Mouse (Mus musculus) kidney, embryonic 14.5 days (tissue): ENCODE data around the gene Kcnj2. TPM values are rescaled to one million over a fixed set of nuclear protein-coding genes. Genes with fewer than 3 reads are reported as not detected.

Experiments used
- ATAC-seq: fragments of 200-750 bp; cut with Nextera tagmentation; 2 replicates; pipeline ENCODE4 v1.8.0; 2017; ENCODE audit warnings: moderate number of reproducible peaks, mild to moderate bottlenecking, moderate TSS enrichment, moderate library complexity; ENCODE audit not compliant: low FRiP score, low TSS enrichment
- H3K27ac ChIP-seq: fragments of 300-500 bp; sonication (generic); 2 replicates; pipeline ENCODE4 v1.5.1; 2014; ENCODE audit warnings: low read depth, mild to moderate bottlenecking, low read length, moderate library complexity, mixed read lengths
- H3K27me3 ChIP-seq: fragments of 300-500 bp; sonication (generic); 2 replicates; pipeline ENCODE4 v1.6.1; 2014; ENCODE audit warnings: mild to moderate bottlenecking, low read length; ENCODE audit not compliant: control insufficient read depth, insufficient read depth
- H3K36me3 ChIP-seq: fragments of 300-500 bp; sonication (generic); 2 replicates; pipeline ENCODE4 v1.6.1; 2014; ENCODE audit warnings: low read length, mixed read lengths; ENCODE audit not compliant: control insufficient read depth, insufficient read depth
- H3K4me1 ChIP-seq: fragments of 300-500 bp; sonication (generic); 2 replicates; pipeline ENCODE4 v1.6.1; 2014; ENCODE audit warnings: low read length, mixed read lengths; ENCODE audit not compliant: control insufficient read depth, insufficient read depth
- H3K4me2 ChIP-seq: fragments of 300-500 bp; sonication (generic); replicated peaks from 2 replicates; pipeline ENCODE4 v1.6.1; 2014; ENCODE audit warnings: low read depth, mild to moderate bottlenecking, low read length
- H3K4me3 ChIP-seq: fragments of 300-500 bp; sonication (generic); 2 replicates; pipeline ENCODE4 v1.5.1; 2014; ENCODE audit warnings: mild to moderate bottlenecking, low read length
- H3K9ac ChIP-seq: fragments of 300-500 bp; sonication (generic); 2 replicates; pipeline ENCODE4 v1.6.1; 2014; ENCODE audit warnings: low read depth, mild to moderate bottlenecking, low read length, moderate library complexity
- H3K9me3 ChIP-seq: fragments of 300-500 bp; sonication (generic); 2 replicates; pipeline ENCODE4 v1.6.1; 2016; ENCODE audit warnings: low read length; ENCODE audit not compliant: control insufficient read depth
- WGBS: fragments of 180-500 bp; shearing (Covaris S2); extraction: QIAGEN DNeasy Blood & Tissue Kit; methylation state at CpG from one replicate; pipeline ENCODE4 v1.1.7; 2014; 5-methylcytosine and 5-hydroxymethylcytosine counted together
- polyA plus RNA-seq: library from polyadenylated mRNA; unstranded; fragments of >200 nt; fragmentation: Nextera tagmentation; extraction: Ambion mirVana; gene quantifications from 2 replicates; pipeline ENCODE4 v1.2.1, GENCODE M21; 2014

The Kcnj2 gene
- polyA plus RNA-seq, 1 experiment from 2014 or later = 0.68 TPM

DNA sequence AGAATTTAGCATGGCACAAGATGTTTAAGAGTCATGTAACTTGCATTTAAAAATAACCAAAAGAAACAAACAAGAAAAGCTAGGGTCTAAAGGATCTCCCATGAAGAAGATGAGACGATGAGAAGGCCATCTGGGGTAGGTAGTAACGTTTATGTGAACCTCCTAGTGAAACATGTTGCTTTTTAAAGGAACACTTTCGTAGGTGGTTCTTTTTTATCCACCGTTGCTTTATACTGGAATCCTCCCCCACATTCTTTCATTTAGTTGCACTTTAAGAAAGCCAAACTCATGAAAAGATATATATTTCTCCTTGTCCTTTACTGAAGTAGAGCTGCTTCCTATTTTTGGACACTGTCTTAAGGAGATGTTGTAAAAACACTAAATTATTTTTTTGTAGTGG lies 34.7 kb downstream of the Kcnj2 start:
- Histone ChIP-seq H3K36me3 (no peaks in the 10 kb centered on the region), H3K27me3 (no peaks in the 10 kb centered on the region), H3K4me3 (no peak overlapping the region), H3K4me2 (no peak overlapping the region), H3K9ac (no peak overlapping the region), H3K27ac (no peak overlapping the region), H3K9me3 (no peaks in the 10 kb centered on the region), H3K4me1 (no peaks in the 10 kb centered on the region)
- 66% methylated on average over 4 of the region's 4 CpGs for WGBS
- ATAC-seq = no peak

GRCm38 (mm10) chr11:111101620-111102176 lies 35.7 kb downstream of the Kcnj2 start:
- Histone ChIP-seq H3K4me2 (no peak overlapping the region), H3K4me3 (no peak overlapping the region), H3K27ac (no peak overlapping the region), H3K27me3 (no peaks in the 10 kb centered on the region), H3K4me1 (no peaks in the 10 kb centered on the region), H3K9me3 (no peaks in the 10 kb centered on the region), H3K36me3 (no peaks in the 10 kb centered on the region), H3K9ac (no peak overlapping the region)
- no peak for ATAC-seq
- 88% methylated on average over 9 of the region's 9 CpGs for WGBS

GRCm38 (mm10) chr11:111104422-111104821 lies 38.5 kb downstream of the Kcnj2 start:
- Histone ChIP-seq H3K9me3 (no peaks in the 10 kb centered on the region), H3K27ac (no peak overlapping the region), H3K9ac (no peak overlapping the region), H3K4me3 (no peak overlapping the region), H3K4me1 (no peaks in the 10 kb centered on the region), H3K27me3 (no peaks in the 10 kb centered on the region), H3K4me2 (no peak overlapping the region), H3K36me3 (no peaks in the 10 kb centered on the region)
- no peak for ATAC-seq
- WGBS = 65% methylated on average over 2 of the region's 2 CpGs

GRCm38 (mm10) chr11:111108130-111108529 lies 42.2 kb downstream of the Kcnj2 start:
- Histone ChIP-seq H3K27ac (no peak overlapping the region), H3K36me3 (no peaks in the 10 kb centered on the region), H3K4me3 (no peak overlapping the region), H3K9me3 (no peaks in the 10 kb centered on the region), H3K9ac (no peak overlapping the region), H3K4me2 (no peak overlapping the region), H3K4me1 (no peaks in the 10 kb centered on the region), H3K27me3 (no peaks in the 10 kb centered on the region)
- no peak for ATAC-seq
- 70% methylated on average over 9 of the region's 9 CpGs for WGBS

DNA sequence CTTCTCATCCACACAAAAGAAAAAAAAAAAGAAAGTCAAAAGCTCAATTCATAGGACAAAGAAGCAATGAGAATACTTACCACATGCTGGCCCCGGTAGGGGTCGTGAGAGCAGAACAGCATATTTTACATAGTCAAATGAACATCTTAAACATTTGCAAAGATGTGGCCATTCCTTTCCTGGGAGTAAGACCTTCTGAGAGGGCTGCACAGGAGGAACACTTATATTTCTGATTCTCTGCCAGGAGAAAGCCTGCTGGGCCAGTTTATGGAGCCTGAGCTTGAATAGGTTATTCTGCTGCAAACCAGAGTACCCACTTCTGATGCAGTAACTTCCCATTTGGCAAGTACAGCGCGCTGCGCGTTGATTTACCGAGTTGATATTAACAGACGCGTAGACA lies 55.5 kb downstream of the Kcnj2 start:
- Histone ChIP-seq H3K4me2 (no peak overlapping the region), H3K4me1 (0 out of 2 replicates have a peak, but pooled peaks cover 3% of the 10 kb centered on the region), H3K27me3 (no peaks in the 10 kb centered on the region), H3K9me3 (no peaks in the 10 kb centered on the region), H3K27ac (no peak overlapping the region), H3K4me3 (no peak overlapping the region), H3K36me3 (no peaks in the 10 kb centered on the region), H3K9ac (no peak overlapping the region)
- no peak for ATAC-seq
- WGBS = 71% methylated on average over 9 of the region's 9 CpGs

- ATAC-seq = no peak
- Histone ChIP-seq H3K9ac (no peak overlapping the region), H3K4me1 (0 out of 2 replicates have a peak, but pooled peaks cover 3% of the 10 kb centered on the region), H3K9me3 (no peaks in the 10 kb centered on the region), H3K4me3 (no peak overlapping the region), H3K27ac (no peak overlapping the region), H3K27me3 (no peaks in the 10 kb centered on the region), H3K4me2 (no peak overlapping the region), H3K36me3 (no peaks in the 10 kb centered on the region)
- WGBS = 23% methylated on average over 4 of the region's 4 CpGs
Measured at GRCm38 (mm10) chr11:111123324-111123723, 57.4 kb downstream of the Kcnj2 start.

- Histone ChIP-seq H3K9me3 (no peaks in the 10 kb centered on the region), H3K27ac (no peak overlapping the region), H3K36me3 (no peaks in the 10 kb centered on the region), H3K4me3 (no peak overlapping the region), H3K4me2 (no peak overlapping the region), H3K27me3 (no peaks in the 10 kb centered on the region), H3K4me1 (0 out of 2 replicates have a peak, but pooled peaks cover 3% of the 10 kb centered on the region), H3K9ac (no peak overlapping the region)
- WGBS = 86% methylated on average over 5 of the region's 5 CpGs
- ATAC-seq = no peak
Measured at GRCm38 (mm10) chr11:111125963-111126362, 60.0 kb downstream of the Kcnj2 start.

Other genes with a start within 250 kb of the Kcnj2 start
- 3.3 and 7.3 TPM in 2 replicates for gene Kcnj16, start 98.1 kb upstream of the Kcnj2 start, polyA plus RNA-seq